Mouse (Mus musculus) adrenal gland, postnatal 0 days (tissue): Measurements from ENCODE around the gene Zcwpw1. TPM values are rescaled to one million over a fixed set of nuclear protein-coding genes. Genes with fewer than 3 reads are reported as not detected.

Source experiments
- polyA plus RNA-seq: library from polyadenylated mRNA; unstranded; fragments of >200 nt; fragmentation: Nextera tagmentation; extraction: Ambion mirVana; gene quantifications from 2 replicates; pipeline ENCODE4 v1.2.1, GENCODE M21; 2015

Zcwpw1 gene
- polyA plus RNA-seq, result 6.2 and 7.8 TPM in 2 replicates

GRCm38 (mm10) chr5:137787151-137787928 lies at the start of gene Zcwpw1, which contains the start of gene Mepce:
Gene Zcwpw1, plus strand, starts transcription at chr5:137787798.
Gene Mepce, minus strand, starts transcription at chr5:137787655.

GRCm38 (mm10) chr5:137741023-137741931 lies 46.3 kb upstream of the Zcwpw1 start, which contains the start of gene Nyap1:
Gene Nyap1, minus strand, starts transcription at chr5:137741607.

DNA sequence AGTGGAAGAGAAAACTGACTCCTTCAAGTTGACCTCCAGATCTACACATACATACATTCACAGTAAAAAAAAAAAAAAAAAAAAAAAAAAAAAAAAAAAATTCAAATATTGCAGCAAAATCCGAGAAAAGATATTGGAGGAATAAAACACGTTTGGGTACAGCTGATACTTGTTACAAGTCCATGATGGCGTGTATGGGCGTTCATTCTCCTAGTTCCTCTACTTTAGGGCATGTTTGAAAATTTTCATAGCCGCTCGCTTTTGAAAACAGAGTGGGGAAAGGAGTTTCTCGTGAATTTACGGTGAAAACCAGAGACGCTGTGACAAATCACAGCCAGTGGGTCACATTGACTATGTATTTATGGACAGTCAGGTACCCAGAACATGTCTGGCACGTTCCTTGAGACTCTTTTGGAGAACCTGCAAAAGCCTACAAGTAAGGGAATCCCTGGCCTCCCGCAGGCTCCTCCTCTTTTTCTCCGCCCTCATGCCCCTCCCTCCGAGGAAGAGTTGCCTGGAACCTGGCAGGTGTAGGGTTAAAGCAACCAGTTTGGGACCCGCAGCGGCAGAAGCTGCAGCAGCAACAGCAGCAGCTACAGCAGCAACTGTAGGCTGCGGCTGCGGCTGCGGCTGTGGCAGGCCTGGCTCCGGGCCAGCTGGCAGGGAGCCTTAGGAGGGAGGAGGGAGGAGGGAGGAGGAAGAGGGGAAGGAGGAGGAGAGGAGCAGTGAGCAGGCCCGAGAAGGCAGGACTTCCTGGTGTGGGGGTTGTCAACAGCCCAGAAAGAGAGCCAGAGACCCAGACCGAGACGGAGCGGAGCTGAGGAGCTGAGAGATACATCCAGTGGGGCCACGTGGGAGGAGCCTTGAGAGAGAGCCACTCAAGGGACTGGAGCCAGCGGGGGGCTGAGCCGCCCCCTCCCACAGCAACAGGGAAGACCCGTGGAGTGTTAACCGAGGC lies 42.1 kb upstream of the Zcwpw1 start, which contains the start of gene Tsc22d4:
Gene Tsc22d4, plus strand, starts transcription at position 517 of the 958 bp plus-strand sequence.

DNA sequence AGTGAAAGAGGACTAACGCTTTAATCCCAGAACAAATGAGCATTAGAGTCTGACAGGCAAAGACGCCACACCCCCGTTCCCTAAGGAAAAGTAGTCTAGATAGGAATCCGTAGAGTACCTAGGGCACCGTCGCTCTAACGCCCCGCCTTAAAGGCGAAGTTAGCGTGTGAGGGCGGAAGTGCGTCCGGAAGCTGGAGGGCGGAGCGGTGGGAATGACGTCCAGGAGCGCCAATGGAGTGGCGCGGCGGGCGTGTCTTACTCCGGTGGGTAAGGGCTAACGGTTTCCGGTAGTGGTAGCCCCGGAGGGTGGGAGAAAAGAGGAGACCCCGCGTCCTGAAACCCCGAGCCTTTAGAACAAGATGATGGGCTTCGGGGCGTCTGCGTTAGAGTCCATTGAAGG lies 9.0 kb upstream of the Zcwpw1 start, which contains the start of gene Ppp1r35:
Gene Ppp1r35, plus strand, starts transcription at position 215 of the 400 bp plus-strand sequence.

DNA sequence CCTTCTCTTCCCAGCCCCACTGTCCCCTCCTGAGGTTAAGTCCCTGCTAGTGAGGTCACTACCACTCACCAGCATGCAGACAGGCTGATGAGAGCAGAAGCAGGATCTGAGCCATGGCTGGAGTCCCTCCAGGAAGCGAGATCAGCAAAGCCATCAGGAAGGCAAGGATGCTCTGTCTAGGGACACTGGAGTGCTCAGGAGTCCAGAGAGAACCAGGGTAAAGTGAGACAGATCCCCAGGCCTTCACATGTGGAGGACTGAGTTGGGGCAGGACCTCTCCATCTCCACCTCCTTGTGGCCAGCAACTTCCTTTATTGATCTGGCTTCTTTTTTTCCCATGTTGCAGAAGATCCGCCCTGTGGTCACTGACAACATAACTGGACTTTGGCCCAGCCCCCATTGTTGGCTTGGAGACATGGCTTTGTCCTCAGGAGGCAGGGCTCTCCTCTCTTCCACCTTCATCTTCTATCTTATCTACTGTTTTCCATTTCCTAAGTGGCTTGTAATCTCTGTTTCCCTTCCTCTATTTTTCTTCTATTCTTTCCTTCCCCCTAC lies 48.4 kb downstream of the Zcwpw1 start, which contains the start of gene Pilra:
Gene Pilra, minus strand, starts transcription at position 316 of the 555 bp plus-strand sequence.

GRCm38 (mm10) chr5:137857960-137858710 lies 70.5 kb downstream of the Zcwpw1 start, which contains the start of gene Pilrb1:
Gene Pilrb1, minus strand, starts transcription at chr5:137858106.

DNA sequence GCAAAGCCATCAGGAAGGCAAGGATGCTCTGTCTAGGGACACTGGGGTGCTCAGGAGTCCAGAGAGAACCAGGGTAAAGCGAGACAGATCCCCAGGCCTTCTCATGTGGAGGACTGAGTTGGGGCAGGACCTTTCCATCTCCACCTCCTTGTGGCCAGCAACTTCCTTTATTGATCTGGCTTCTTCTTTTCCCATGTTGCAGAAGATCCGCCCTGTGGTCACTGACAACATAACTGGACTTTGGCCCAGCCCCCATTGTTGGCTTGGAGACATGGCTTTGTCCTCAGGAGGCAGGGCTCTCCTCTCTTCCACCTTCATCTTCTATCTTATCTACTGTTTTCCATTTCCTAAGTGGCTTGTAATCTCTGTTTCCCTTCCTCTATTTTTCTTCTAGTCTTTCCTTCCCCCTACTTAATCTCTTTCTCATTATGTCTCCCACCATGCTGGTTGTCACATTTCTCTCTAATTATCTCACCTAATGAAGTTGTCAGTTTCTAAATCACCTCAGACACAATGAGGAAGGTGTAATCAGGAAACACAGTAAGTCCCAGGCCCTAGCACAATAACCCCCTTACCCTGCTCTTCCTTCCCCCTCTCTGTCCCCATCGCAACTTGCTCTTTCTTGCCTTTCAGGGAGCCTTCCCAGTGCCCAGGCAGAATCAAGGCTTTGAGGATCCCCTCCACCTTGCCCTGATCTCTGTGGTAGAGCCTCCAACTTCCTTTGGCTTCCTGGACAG lies 84.2 kb downstream of the Zcwpw1 start, which contains the start of gene Pilrb2:
Gene Pilrb2, minus strand, starts transcription at position 172 of the 737 bp plus-strand sequence.

Other genes starting within 250 kb of the Zcwpw1 start
- 12.9 and 24.4 TPM in 2 replicates for gene Actl6b, start 234.3 kb upstream of the Zcwpw1 start, polyA plus RNA-seq
- gene Tfr2, start 218.0 kb upstream of the Zcwpw1 start, polyA plus RNA-seq, result 5.8 and 6.5 TPM in 2 replicates
- 47.4 and 59.0 TPM in 2 replicates for gene Mospd3, start 186.7 kb upstream of the Zcwpw1 start, polyA plus RNA-seq
- 331 and 534 TPM in 2 replicates for gene Pcolce, start 174.0 kb upstream of the Zcwpw1 start, polyA plus RNA-seq
- gene Fbxo24, start 158.8 kb upstream of the Zcwpw1 start, polyA plus RNA-seq, result 0.40 and 0.71 TPM in 2 replicates
- gene Lrch4, start 158.7 kb upstream of the Zcwpw1 start, polyA plus RNA-seq, result 27.2 and 31.5 TPM in 2 replicates
- 3.2 and 3.4 TPM in 2 replicates for gene Gm20605, start 158.6 kb upstream of the Zcwpw1 start, polyA plus RNA-seq
- 2.9 and 5.4 TPM in 2 replicates for gene Sap25, start 146.5 kb upstream of the Zcwpw1 start, polyA plus RNA-seq
- gene Irs3, start 142.1 kb upstream of the Zcwpw1 start, polyA plus RNA-seq, result 0.38 and 0.50 TPM in 2 replicates
- gene Agfg2, start 103.1 kb upstream of the Zcwpw1 start, polyA plus RNA-seq, result 14.8 and 23.8 TPM in 2 replicates
- 3.8 and 6.3 TPM in 2 replicates for gene Nyap1, start 46.2 kb upstream of the Zcwpw1 start, polyA plus RNA-seq
- 93.4 and 119 TPM in 2 replicates for gene Tsc22d4, start 42.1 kb upstream of the Zcwpw1 start, polyA plus RNA-seq
- 46.4 and 54.3 TPM in 2 replicates for gene Ppp1r35, start 8.9 kb upstream of the Zcwpw1 start, polyA plus RNA-seq
- 14.9 and 16.9 TPM in 2 replicates for gene Mepce, start 143 bp upstream of the Zcwpw1 start, polyA plus RNA-seq
- 2.0 and 2.2 TPM in 2 replicates for gene Pilra, start 48.5 kb downstream of the Zcwpw1 start, polyA plus RNA-seq
- 2.3 and 3.0 TPM in 2 replicates for gene Pilrb1, start 70.3 kb downstream of the Zcwpw1 start, polyA plus RNA-seq
- gene Pilrb2, start 84.0 kb downstream of the Zcwpw1 start, polyA plus RNA-seq, result 1.9 and 2.5 TPM in 2 replicates
- gene Cyp3a13, start 133.8 kb downstream of the Zcwpw1 start, polyA plus RNA-seq, result 2.0 and 2.4 TPM in 2 replicates
- gene Gjc3, start 175.3 kb downstream of the Zcwpw1 start, polyA plus RNA-seq, result 2.4 and 2.7 TPM in 2 replicates
- gene Azgp1, start 193.7 kb downstream of the Zcwpw1 start, polyA plus RNA-seq, result 17.9 and 28.3 TPM in 2 replicates
- not detected in 2 replicates for gene Smok3a, start 233.5 kb downstream of the Zcwpw1 start, polyA plus RNA-seq
- gene Smok3b, start 233.6 kb downstream of the Zcwpw1 start, polyA plus RNA-seq, result not detected in 2 replicates